Mouse (Mus musculus): ENCODE measurements at regions not wholly inside any gene's neighbourhood (a gene's known extent, or its start where the extent isn't known, plus 50 kb on each side); places are given as distances from the start of the nearest gene placed in this dataset.

DNA sequence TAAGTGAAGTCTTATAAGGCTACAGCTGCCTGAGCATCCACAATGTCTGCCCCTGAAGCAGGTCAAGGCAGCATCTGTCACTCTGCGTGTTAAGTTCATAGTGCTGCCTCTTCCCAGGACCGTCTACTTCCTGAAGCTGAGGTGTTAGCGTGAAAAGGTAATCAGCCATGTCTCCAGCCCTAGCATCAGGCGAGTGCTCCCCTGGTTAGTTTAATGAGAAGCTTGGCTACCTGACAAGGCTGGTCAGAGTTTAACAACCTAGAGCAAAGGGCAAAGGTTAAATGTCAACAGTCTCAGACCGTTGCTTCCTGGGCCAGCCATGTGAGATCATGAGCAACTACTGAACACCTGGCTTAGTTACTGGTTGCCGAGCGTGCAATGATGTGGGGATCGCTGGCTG is 53.2 kb upstream of the Nkx2-2 start:
- intact Hi-C loops (cut with DNase I): no loop called here

DNA sequence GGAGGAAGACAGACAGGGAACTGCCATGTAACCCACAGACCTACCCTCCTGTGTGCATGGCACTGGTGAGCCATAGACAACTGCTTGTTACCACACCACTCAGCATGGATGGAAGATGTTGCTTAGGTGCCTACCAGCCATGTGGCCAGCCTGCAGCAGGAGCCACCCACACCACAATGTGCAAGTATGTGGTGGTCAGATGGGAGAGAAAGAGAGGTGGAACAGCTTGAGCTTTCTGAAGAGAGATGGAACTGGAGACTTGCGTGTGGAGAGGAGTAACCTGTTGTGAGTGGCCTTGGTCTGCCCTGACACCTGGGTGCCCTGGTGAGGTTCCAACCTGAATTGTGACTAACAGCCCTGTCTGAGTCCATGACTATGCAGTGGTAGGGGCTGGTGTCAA is 50.4 kb upstream of the Nkx2-2 start:
- no peak for DNase-seq (ENCODE audit: low spot score in 2 of 2)
- intact Hi-C loops (cut with DNase I): no loop called here

More for the DNA sequence above, 53.2 kb upstream of the Nkx2-2 start:
- DNase-seq (ENCODE audit: low spot score in 2 of 2): no peak
